Mouse (Mus musculus) frontal cortex, adult 2 months (tissue): ENCODE measurements around the gene Slc25a53. TPM values are rescaled to one million over a fixed set of nuclear protein-coding genes. Genes with fewer than 3 reads are reported as not detected.
"Not testable (repeated sequence)": the region's sequence is repeated elsewhere in the genome, so short reads cannot be mapped to it uniquely, and the experiment has no call there.

Experiments used
- DNase-seq, 2 experiments: peaks; one replicate each; pipeline ENCODE4 v3.0.0; 2022; ENCODE audit warnings: low spot score in 1 of 2; ENCODE audit errors: extremely low spot score in 1 of 2
- polyA plus RNA-seq: library from polyadenylated mRNA; depleted of rRNA; stranded (reverse); fragments of >200 nt; gene quantifications from 2 replicates; pipeline ENCODE4 v1.2.3, GENCODE M21; 2012; rRNA removed

Gene Slc25a53
- polyA plus RNA-seq, 1 experiment, result 28.7 TPM

- not testable (repeated sequence) for DNase-seq
These were observed 62.7 kb downstream of the Slc25a53 start, which contains the start of gene Tmsb15b2 for GRCm38 (mm10) chrX:136975397-136975796. Gene Tmsb15b2, minus strand, starts transcription at chrX:136975497.

GRCm38 (mm10) chrX:136959688-136960087 lies 78.4 kb downstream of the Slc25a53 start:
- DNase-seq, result peak in 1 of 2 experiments; percentile 35

GRCm38 (mm10) chrX:136958300-136958699 lies 79.8 kb downstream of the Slc25a53 start:
- not testable (repeated sequence) for DNase-seq

- DNase-seq, result peak; percentile 78 to 88
These were observed 80.4 kb downstream of the Slc25a53 start for GRCm38 (mm10) chrX:136957583-136958279.

GRCm38 (mm10) chrX:136937985-136938384 lies 100.1 kb downstream of the Slc25a53 start:
- no peak for DNase-seq

Other genes with a start within 250 kb of the Slc25a53 start
- 853 and 972 TPM in 2 replicates for gene Plp1, start 215.6 kb downstream of the Slc25a53 start, polyA plus RNA-seq
- 6.7 and 8.9 TPM in 2 replicates for gene Rab9b, start 169.5 kb downstream of the Slc25a53 start, polyA plus RNA-seq
- gene H2bfm, start 111.0 kb downstream of the Slc25a53 start, polyA plus RNA-seq, result not detected in 2 replicates
- 22.5 and 30.0 TPM in 2 replicates for gene Tmsb15b2, start 62.8 kb downstream of the Slc25a53 start, polyA plus RNA-seq
- 5.9 and 9.5 TPM in 2 replicates for gene Tmsb15l, start 61.4 kb downstream of the Slc25a53 start, polyA plus RNA-seq
- 11.7 and 14.2 TPM in 2 replicates for gene Tmsb15b1, start 61.4 kb downstream of the Slc25a53 start, polyA plus RNA-seq
- gene Zcchc18, start 45.1 kb downstream of the Slc25a53 start, polyA plus RNA-seq, result 205 and 258 TPM in 2 replicates
- gene Fam199x, start 11.3 kb upstream of the Slc25a53 start, polyA plus RNA-seq, result 3.4 TPM in 2 replicates
- gene Esx1, start 83.8 kb upstream of the Slc25a53 start, polyA plus RNA-seq, result 0.06 TPM in 1 of 2 replicates, not detected in the other